Mouse (Mus musculus) ES-Bruce4 (cell line): ENCODE measurements around the gene Slc25a12.

ENCODE experiments used
- EP300 ChIP-seq: IDR thresholded peaks from 2 replicates; pipeline ENCODE4 v1.6.1; 2011; ENCODE audit warnings: low read depth, low read length; ENCODE audit not compliant: insufficient read depth
- POLR2A ChIP-seq: IDR thresholded peaks from one replicate; pipeline ENCODE4 v1.8.1; 2011; ENCODE audit warnings: low read length; ENCODE audit not compliant: insufficient read depth

GRCm38 (mm10) chr2:71347160-71347559 lies 20.4 kb downstream of the Slc25a12 start:
- TF ChIP-seq EP300 (no peak), POLR2A (no peak)
